Mouse (Mus musculus) ES-E14 (cell line): ENCODE results near the gene Pten.

ENCODE experiments used
- CHD2 ChIP-seq: IDR thresholded peaks from 2 replicates; pipeline ENCODE4 v1.6.1; 2014; ENCODE audit warnings: mild to moderate bottlenecking, low read depth, low read length, inconsistent platforms
- MAFK ChIP-seq: IDR thresholded peaks from 2 replicates; pipeline ENCODE4 v1.6.1; 2014; ENCODE audit warnings: mild to moderate bottlenecking, low read depth, low read length, inconsistent platforms; ENCODE audit not compliant: insufficient read depth
- ZC3H11A ChIP-seq: IDR thresholded peaks from 2 replicates; pipeline ENCODE4 v1.6.1; 2012; ENCODE audit warnings: low read depth, mild to moderate bottlenecking, inconsistent platforms, low read length, borderline replicate concordance

DNA sequence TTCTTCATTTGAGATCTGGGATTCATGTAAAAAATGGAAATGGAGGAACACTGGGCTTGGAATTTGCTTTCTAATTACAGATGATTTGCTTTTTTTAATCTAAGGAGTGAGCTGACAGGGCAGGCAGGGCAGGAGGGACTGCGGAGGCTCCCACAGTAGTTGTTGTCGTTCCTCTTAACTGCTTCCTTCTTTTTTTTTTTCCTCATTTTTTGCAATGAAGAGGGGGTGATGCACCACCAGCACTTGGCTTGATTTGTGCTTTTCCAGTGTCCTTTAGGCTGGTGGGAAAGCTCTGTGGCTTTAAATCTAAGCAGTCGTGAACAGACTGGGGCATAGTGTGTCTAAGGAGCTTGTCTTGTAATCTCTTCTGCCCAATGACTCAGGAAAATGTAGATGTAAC, 21.8 kb downstream of the Pten start:
- TF ChIP-seq ZC3H11A: no peak
- no peak for TF ChIP-seq MAFK
- TF ChIP-seq CHD2: no peak
